Mouse (Mus musculus): ENCODE data around the gene Lhb.

DNA sequence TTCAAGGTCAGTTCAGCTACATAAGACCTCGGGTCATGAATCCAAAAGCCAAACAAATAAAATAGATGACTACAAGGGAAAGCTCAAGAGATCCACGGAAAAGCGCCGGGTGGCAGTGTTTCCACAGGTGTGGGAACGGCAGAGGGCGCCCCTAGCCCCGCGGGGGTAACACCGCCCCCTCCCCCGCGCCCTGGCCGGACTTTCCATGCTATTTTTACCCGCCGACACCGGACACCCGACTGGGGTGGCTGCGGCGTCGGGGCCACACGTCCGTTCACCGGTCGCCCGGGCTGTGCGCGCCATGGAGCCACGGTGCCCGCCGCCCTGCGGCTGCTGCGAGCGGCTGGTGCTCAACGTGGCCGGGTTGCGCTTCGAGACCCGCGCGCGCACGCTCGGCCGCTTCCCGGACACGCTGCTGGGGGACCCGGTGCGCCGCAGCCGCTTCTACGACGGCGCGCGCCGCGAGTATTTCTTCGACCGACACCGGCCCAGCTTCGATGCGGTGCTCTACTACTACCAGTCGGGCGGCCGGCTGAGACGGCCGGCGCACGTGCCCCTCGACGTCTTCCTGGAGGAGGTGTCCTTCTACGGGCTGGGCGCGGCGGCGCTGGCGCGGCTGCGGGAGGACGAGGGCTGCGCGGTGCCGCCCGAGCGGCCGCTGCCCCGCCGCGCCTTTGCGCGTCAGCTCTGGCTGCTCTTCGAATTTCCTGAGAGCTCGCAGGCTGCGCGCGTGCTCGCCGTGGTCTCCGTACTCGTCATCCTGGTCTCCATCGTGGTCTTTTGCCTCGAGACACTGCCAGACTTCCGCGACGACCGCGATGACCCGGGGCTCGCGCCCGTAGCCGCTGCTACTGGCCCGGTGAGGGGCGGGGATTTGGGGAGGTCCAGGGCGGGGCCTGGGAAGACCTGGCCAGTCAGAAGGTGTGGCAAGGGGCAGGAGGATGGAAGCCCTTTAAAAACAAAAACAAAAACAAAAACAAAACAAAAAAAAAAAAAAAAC is 14.2 kb upstream of the Lhb start:
- peak; percentile 24 for TF ChIP-seq POLR2A (IDR thresholded peaks at IDR 0.05; ENCODE audit: insufficient read length, low read depth)
- no peak for TF ChIP-seq MAX (IDR thresholded peaks at IDR 0.05; ENCODE audit: low read depth)
- no peak for TF ChIP-seq TCF3 (IDR thresholded peaks at IDR 0.05; ENCODE audit: insufficient read length, low read depth)
- no peak for TF ChIP-seq POLR2AphosphoS2 (IDR thresholded peaks at IDR 0.05; ENCODE audit: insufficient read length, low read depth)
- no peak for TF ChIP-seq REST (IDR thresholded peaks at IDR 0.05; ENCODE audit: insufficient read depth, insufficient read length)
- no peak for TF ChIP-seq CEBPB (IDR thresholded peaks at IDR 0.05; ENCODE audit: insufficient read depth, poor library complexity, severe bottlenecking)
- no peak for TF ChIP-seq USF1 (IDR thresholded peaks at IDR 0.05; ENCODE audit: low read depth)
- no peak for TF ChIP-seq E2F4 (IDR thresholded peaks at IDR 0.05; ENCODE audit: insufficient read depth)
- no peak for TF ChIP-seq MYOG (IDR thresholded peaks at IDR 0.05; ENCODE audit: control insufficient read depth in 1 of 3, insufficient read depth in 1 of 3, insufficient read length in 2 of 3, low read depth in 2 of 3)
- TF ChIP-seq MYOD1 (IDR thresholded peaks at IDR 0.05; ENCODE audit: control insufficient read depth in 1 of 3, insufficient read length in 2 of 3, low read depth in 2 of 3), result peak in 1 of 3 experiments; percentile 7
- no peak for TF ChIP-seq TCF12 (IDR thresholded peaks at IDR 0.05; ENCODE audit: insufficient read depth, poor library complexity, severe bottlenecking)
- no peak for TF ChIP-seq SRF (IDR thresholded peaks at IDR 0.05; ENCODE audit: control insufficient read depth, insufficient read length, low read depth)
